In the genomic region with DNA sequence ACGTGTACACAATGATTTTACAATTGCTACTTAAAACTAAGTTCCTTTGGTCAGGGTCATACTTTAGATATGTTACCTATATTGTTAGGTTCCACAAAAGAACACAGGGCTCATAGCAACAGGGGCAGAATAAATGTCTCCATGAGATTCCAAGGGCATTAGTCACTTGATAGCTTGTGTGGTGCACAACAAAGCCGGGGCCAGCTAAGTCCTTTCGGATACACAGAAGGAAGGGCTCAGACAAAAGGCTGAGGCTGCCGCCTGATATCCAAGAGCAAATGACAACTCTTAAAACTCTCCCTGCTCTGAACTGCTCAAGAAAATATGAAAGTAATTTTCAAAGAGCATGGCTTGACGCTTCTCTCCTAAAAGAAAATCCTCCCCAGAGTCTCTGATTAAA, we compare ENCODE assay signal across 10 mouse cellular contexts.
DNase-seq lines count a peak whose midpoint lies in the region; ATAC-seq and TF ChIP-seq lines count a peak whose summit lies in the region.
"Had no signal": no experiment of that assay in that cellular context is flagged by ENCODE, and none has a peak within 500 bp of the region (broad histone marks: within the 10 kb centered on the region; RNA-seq: fewer than 3 reads in every experiment).

No protein-coding gene starts in this region.

- H3K4me1 ChIP-seq in heart, embryonic 16.5 days (ENCODE audit: control insufficient read depth, insufficient read depth, low read length), result peaks cover 21% of the 10 kb centered on the region
- peaks cover 8% of the 10 kb centered on the region for H3K4me1 ChIP-seq in embryonic fibroblast, embryonic 13.5 days (ENCODE audit: control insufficient read depth, insufficient read depth, low read length)
- H3K4me1 ChIP-seq in stomach, postnatal 0 days (replicated peaks; ENCODE audit: control insufficient read depth, insufficient read depth), result peaks cover 4% of the 10 kb centered on the region; the same call in 1 of the 2 replicates

- TF ChIP-seq POLR2A in embryonic fibroblast, embryonic 13.5 days (IDR thresholded peaks at IDR 0.05; ENCODE audit: low read depth, low read length), result no peak

- H3K27me3 ChIP-seq in heart, embryonic 16.5 days (ENCODE audit: control insufficient read depth, insufficient read depth, low read length), result no peaks in the 10 kb centered on the region
- no peaks in the 10 kb centered on the region for H3K27me3 ChIP-seq in stomach, postnatal 0 days (ENCODE audit: control insufficient read depth, insufficient read depth, low read length)

- no peaks in the 10 kb centered on the region for H3K36me3 ChIP-seq in heart, embryonic 16.5 days (ENCODE audit: control insufficient read depth, insufficient read depth)
- H3K36me3 ChIP-seq in stomach, postnatal 0 days (ENCODE audit: control insufficient read depth, insufficient read depth, low read length), result no peaks in the 10 kb centered on the region
- H3K36me3 ChIP-seq: embryonic facial prominence, embryonic 12.5 days; limb, embryonic 12.5 days had no signal

- no peak for ATAC-seq in heart, embryonic 16.5 days (replicated peaks; ENCODE audit: extremely low read depth, insufficient read depth, low FRiP score)
- 0 out of 2 replicates have a peak, but pooled peaks have one; percentile 69 for ATAC-seq in stomach, postnatal 0 days (ENCODE audit: low FRiP score, low TSS enrichment)

- 29% methylated on average over 5 of the region's 5 CpGs for WGBS in heart, embryonic 16.5 days
- 24% methylated on average over 5 of the region's 5 CpGs for WGBS in stomach, postnatal 0 days

- TF ChIP-seq CTCF in embryonic fibroblast, embryonic 13.5 days (IDR thresholded peaks at IDR 0.05; ENCODE audit: borderline replicate concordance, insufficient read depth, low read length), result no peak
- TF ChIP-seq CTCF in stomach, postnatal 0 days (IDR thresholded peaks at IDR 0.05; ENCODE audit: low read depth), result no peak

- H3K9me3 ChIP-seq in heart, embryonic 16.5 days (replicated peaks; ENCODE audit: control insufficient read depth, low read length), result no peaks in the 10 kb centered on the region
- no peaks in the 10 kb centered on the region for H3K9me3 ChIP-seq in stomach, postnatal 0 days (ENCODE audit: control insufficient read depth, low read length)
- H3K9me3 ChIP-seq: embryonic facial prominence, embryonic 12.5 days; limb, embryonic 12.5 days had no signal

- no peak for DNase-seq in heart, postnatal 14 days
- peak; percentile 26 for DNase-seq in ovary, adult 18-20 months (ENCODE audit: low spot score)
- DNase-seq in ovary, postnatal 14 days (ENCODE audit: low spot score), result no peak
- no peak for DNase-seq in stomach, postnatal 0 days (ENCODE audit: low spot score)
- no peak for DNase-seq in gastrocnemius, adult 8-10 months (ENCODE audit: low spot score in 2 of 2)
- no peak for DNase-seq in MN1 (ENCODE audit: low spot score)

- intact Hi-C loops in heart, postnatal 14 days (cut with DNase I), result no loop called here

- peak overlapping the region; percentile 6 for H3K4me2 ChIP-seq in heart, embryonic 16.5 days (ENCODE audit: low read depth, low read length)
- H3K4me2 ChIP-seq in stomach, postnatal 0 days (replicated peaks; ENCODE audit: low read depth), result peak overlapping the region; percentile 25

- peak overlapping the region; percentile 36; the same call in 1 of the 2 replicates for H3K9ac ChIP-seq in heart, embryonic 16.5 days (ENCODE audit: low read length)
- H3K9ac ChIP-seq in stomach, postnatal 0 days (ENCODE audit: low read length), result no peak overlapping the region
- H3K9ac ChIP-seq: embryonic facial prominence, embryonic 12.5 days; limb, embryonic 12.5 days had no signal

- no peak for TF ChIP-seq EP300 in stomach, postnatal 0 days (optimal IDR thresholded peaks at IDR 0.05)

- no peak overlapping the region for H3K4me3 ChIP-seq in heart, embryonic 16.5 days (ENCODE audit: low read length)
- H3K4me3 ChIP-seq in embryonic fibroblast, embryonic 13.5 days (ENCODE audit: insufficient read depth, low read length), result no peak overlapping the region
- H3K4me3 ChIP-seq in stomach, postnatal 0 days (ENCODE audit: low read depth, low read length), result no peak overlapping the region
- H3K4me3 ChIP-seq: embryonic facial prominence, embryonic 12.5 days; limb, embryonic 12.5 days had no signal

- H3K27ac ChIP-seq in heart, embryonic 16.5 days (ENCODE audit: low read length), result no peak overlapping the region
- peak overlapping the region; percentile 38; the same call in 1 of the 2 replicates for H3K27ac ChIP-seq in embryonic fibroblast, embryonic 13.5 days (ENCODE audit: insufficient read depth, low read length)
- no peak overlapping the region; the same call in 1 of the 2 replicates for H3K27ac ChIP-seq in stomach, postnatal 0 days (replicated peaks)
- H3K27ac ChIP-seq: embryonic facial prominence, embryonic 12.5 days; limb, embryonic 12.5 days had no signal
